Mouse (Mus musculus): ENCODE measurements around the gene Got1. TPM values are rescaled to one million over a fixed set of nuclear protein-coding genes. Genes with fewer than 3 reads are reported as not detected.
A peak's percentile ranks its signal among the peaks of the same experiment; 100 is the strongest.

Gene Got1
- polyA plus RNA-seq (2014; fragmentation: Nextera tagmentation; extraction: Ambion mirVana), result 134 and 158 TPM in 2 replicates

GRCm38 (mm10) chr19:43524187-43525103 lies at the start of gene Got1:
TSS of gene Got1 (minus strand) at chr19:43524605.
- Histone ChIP-seq H3K4me3 (ENCODE audit: low read depth, low read length) (peak within 1 kb of the TSS; percentile 64), H3K4me1 (ENCODE audit: control insufficient read depth, insufficient read depth, low read length) (peaks cover 16% of the 10 kb centered on the region), H3K9me3 (replicated peaks; ENCODE audit: control insufficient read depth, low read length) (no peaks in the 10 kb centered on the region), H3K27me3 (ENCODE audit: control insufficient read depth, insufficient read depth, low read length) (no peaks in the 10 kb centered on the region), H3K9ac (ENCODE audit: low read depth, low read length) (peak within 1 kb of the TSS; percentile 80), H3K4me2 (peak within 1 kb of the TSS; percentile 83), H3K36me3 (ENCODE audit: control insufficient read depth, insufficient read depth, low read length) (no peaks in the 10 kb centered on the region), H3K27ac (ENCODE audit: low read depth, low read length) (peak within 1 kb of the TSS; percentile 89)
- WGBS (ENCODE audit: insufficient replicate concordance), result under 1% methylated on average over 58 of the region's 58 CpGs
- ATAC-seq (replicated peaks; ENCODE audit: insufficient number of reproducible peaks, low FRiP score, low TSS enrichment), result peak; percentile 99

GRCm38 (mm10) chr19:43570831-43571790 lies 46.7 kb upstream of the Got1 start:
- WGBS (ENCODE audit: insufficient replicate concordance), result 18% methylated on average over 32 of the region's 32 CpGs
- Histone ChIP-seq H3K36me3 (ENCODE audit: control insufficient read depth, insufficient read depth, low read length) (no peaks in the 10 kb centered on the region), H3K4me1 (ENCODE audit: control insufficient read depth, insufficient read depth, low read length) (no peaks in the 10 kb centered on the region), H3K9me3 (replicated peaks; ENCODE audit: control insufficient read depth, low read length) (no peaks in the 10 kb centered on the region), H3K9ac (ENCODE audit: low read depth, low read length) (peak overlapping the region; percentile 55; the same call in 1 of the 2 replicates), H3K4me2 (peak overlapping the region; percentile 75), H3K27ac (ENCODE audit: low read depth, low read length) (no peak overlapping the region), H3K4me3 (ENCODE audit: low read depth, low read length) (peak overlapping the region; percentile 41), H3K27me3 (ENCODE audit: control insufficient read depth, insufficient read depth, low read length) (peaks cover 50% of the 10 kb centered on the region)
- no peak for ATAC-seq (replicated peaks; ENCODE audit: insufficient number of reproducible peaks, low FRiP score, low TSS enrichment)

GRCm38 (mm10) chr19:43569133-43569532 lies 44.7 kb upstream of the Got1 start:
- WGBS (ENCODE audit: insufficient replicate concordance), result 54% methylated on average over 6 of the region's 6 CpGs
- no peak overlapping the region for H3K4me2 ChIP-seq
- H3K27me3 ChIP-seq (ENCODE audit: control insufficient read depth, insufficient read depth, low read length), result peaks cover 45% of the 10 kb centered on the region
- no peaks in the 10 kb centered on the region for H3K4me1 ChIP-seq (ENCODE audit: control insufficient read depth, insufficient read depth, low read length)
- ATAC-seq (replicated peaks; ENCODE audit: insufficient number of reproducible peaks, low FRiP score, low TSS enrichment), result no peak
- no peak overlapping the region for H3K4me3 ChIP-seq (ENCODE audit: low read depth, low read length)
- no peaks in the 10 kb centered on the region for H3K36me3 ChIP-seq (ENCODE audit: control insufficient read depth, insufficient read depth, low read length)
- H3K9ac ChIP-seq (ENCODE audit: low read depth, low read length), result no peak overlapping the region
- H3K9me3 ChIP-seq (replicated peaks; ENCODE audit: control insufficient read depth, low read length), result no peaks in the 10 kb centered on the region
- H3K27ac ChIP-seq (ENCODE audit: low read depth, low read length), result no peak overlapping the region

GRCm38 (mm10) chr19:43568298-43568697 lies 43.9 kb upstream of the Got1 start:
- Histone ChIP-seq H3K27me3 (ENCODE audit: control insufficient read depth, insufficient read depth, low read length) (peaks cover 38% of the 10 kb centered on the region), H3K9ac (ENCODE audit: low read depth, low read length) (no peak overlapping the region), H3K9me3 (replicated peaks; ENCODE audit: control insufficient read depth, low read length) (no peaks in the 10 kb centered on the region), H3K36me3 (ENCODE audit: control insufficient read depth, insufficient read depth, low read length) (no peaks in the 10 kb centered on the region), H3K4me1 (ENCODE audit: control insufficient read depth, insufficient read depth, low read length) (no peaks in the 10 kb centered on the region), H3K4me3 (ENCODE audit: low read depth, low read length) (no peak overlapping the region), H3K27ac (ENCODE audit: low read depth, low read length) (no peak overlapping the region), H3K4me2 (no peak overlapping the region)
- ATAC-seq (replicated peaks; ENCODE audit: insufficient number of reproducible peaks, low FRiP score, low TSS enrichment), result no peak
- 43% methylated on average over 9 of the region's 9 CpGs for WGBS (ENCODE audit: insufficient replicate concordance)

- Histone ChIP-seq H3K36me3 (ENCODE audit: control insufficient read depth, insufficient read depth, low read length) (no peaks in the 10 kb centered on the region), H3K9me3 (replicated peaks; ENCODE audit: control insufficient read depth, low read length) (no peaks in the 10 kb centered on the region), H3K27me3 (ENCODE audit: control insufficient read depth, insufficient read depth, low read length) (0 out of 2 replicates have a peak, but pooled peaks cover 7% of the 10 kb centered on the region), H3K27ac (ENCODE audit: low read depth, low read length) (no peak overlapping the region), H3K4me3 (ENCODE audit: low read depth, low read length) (no peak overlapping the region), H3K4me1 (ENCODE audit: control insufficient read depth, insufficient read depth, low read length) (no peaks in the 10 kb centered on the region), H3K4me2 (no peak overlapping the region), H3K9ac (ENCODE audit: low read depth, low read length) (no peak overlapping the region)
- ATAC-seq (replicated peaks; ENCODE audit: insufficient number of reproducible peaks, low FRiP score, low TSS enrichment), result no peak
- 74% methylated on average over 5 of the region's 5 CpGs for WGBS (ENCODE audit: insufficient replicate concordance)
Measured at GRCm38 (mm10) chr19:43563166-43563565, 38.8 kb upstream of the Got1 start.

- H3K4me1 ChIP-seq (ENCODE audit: control insufficient read depth, insufficient read depth, low read length), result no peaks in the 10 kb centered on the region
- H3K27ac ChIP-seq (ENCODE audit: low read depth, low read length), result no peak overlapping the region
- 0 out of 2 replicates have a peak, but pooled peaks cover 7% of the 10 kb centered on the region for H3K27me3 ChIP-seq (ENCODE audit: control insufficient read depth, insufficient read depth, low read length)
- no peak overlapping the region for H3K4me2 ChIP-seq
- no peak overlapping the region for H3K4me3 ChIP-seq (ENCODE audit: low read depth, low read length)
- H3K9me3 ChIP-seq (replicated peaks; ENCODE audit: control insufficient read depth, low read length), result no peaks in the 10 kb centered on the region
- 74% methylated on average over 4 of the region's 4 CpGs for WGBS (ENCODE audit: insufficient replicate concordance)
- no peak for ATAC-seq (replicated peaks; ENCODE audit: insufficient number of reproducible peaks, low FRiP score, low TSS enrichment)
- no peaks in the 10 kb centered on the region for H3K36me3 ChIP-seq (ENCODE audit: control insufficient read depth, insufficient read depth, low read length)
- H3K9ac ChIP-seq (ENCODE audit: low read depth, low read length), result no peak overlapping the region
Measured at GRCm38 (mm10) chr19:43561841-43562240, 37.4 kb upstream of the Got1 start.

GRCm38 (mm10) chr19:43560244-43560643 lies 35.8 kb upstream of the Got1 start:
- Histone ChIP-seq H3K27me3 (ENCODE audit: control insufficient read depth, insufficient read depth, low read length) (no peaks in the 10 kb centered on the region), H3K4me3 (ENCODE audit: low read depth, low read length) (no peak overlapping the region), H3K4me2 (no peak overlapping the region), H3K9ac (ENCODE audit: low read depth, low read length) (no peak overlapping the region), H3K9me3 (replicated peaks; ENCODE audit: control insufficient read depth, low read length) (no peaks in the 10 kb centered on the region), H3K36me3 (ENCODE audit: control insufficient read depth, insufficient read depth, low read length) (no peaks in the 10 kb centered on the region), H3K27ac (ENCODE audit: low read depth, low read length) (no peak overlapping the region), H3K4me1 (ENCODE audit: control insufficient read depth, insufficient read depth, low read length) (no peaks in the 10 kb centered on the region)
- ATAC-seq (replicated peaks; ENCODE audit: insufficient number of reproducible peaks, low FRiP score, low TSS enrichment), result no peak
- 73% methylated on average over 2 of the region's 2 CpGs for WGBS (ENCODE audit: insufficient replicate concordance)

GRCm38 (mm10) chr19:43551493-43551890 lies 27.1 kb upstream of the Got1 start:
- H3K27ac ChIP-seq (ENCODE audit: low read depth, low read length), result no peak overlapping the region
- no peaks in the 10 kb centered on the region; the same call in 1 of the 2 replicates for H3K4me1 ChIP-seq (ENCODE audit: control insufficient read depth, insufficient read depth, low read length)
- 62% methylated on average over 6 of the region's 6 CpGs for WGBS (ENCODE audit: insufficient replicate concordance)
- no peak overlapping the region for H3K4me3 ChIP-seq (ENCODE audit: low read depth, low read length)
- no peak for ATAC-seq (replicated peaks; ENCODE audit: insufficient number of reproducible peaks, low FRiP score, low TSS enrichment)
- H3K27me3 ChIP-seq (ENCODE audit: control insufficient read depth, insufficient read depth, low read length), result peaks cover 7% of the 10 kb centered on the region; the same call in 1 of the 2 replicates
- no peaks in the 10 kb centered on the region for H3K9me3 ChIP-seq (replicated peaks; ENCODE audit: control insufficient read depth, low read length)
- H3K9ac ChIP-seq (ENCODE audit: low read depth, low read length), result no peak overlapping the region
- H3K36me3 ChIP-seq (ENCODE audit: control insufficient read depth, insufficient read depth, low read length), result no peaks in the 10 kb centered on the region
- H3K4me2 ChIP-seq, result no peak overlapping the region
